Mouse (Mus musculus): Measurements from ENCODE around the gene Pabpc6. TPM values are rescaled to one million over a fixed set of nuclear protein-coding genes. Genes with fewer than 3 reads are reported as not detected.

Gene Pabpc6
- total RNA-seq, 2 experiments from 2014 or later = not detected

Other genes starting within 250 kb of the Pabpc6 start
- not detected for gene Gm17728, start 247.7 kb downstream of the Pabpc6 start, total RNA-seq (2021)